Mouse (Mus musculus) CH12.LX (cell line): ENCODE results near the gene Scyl1. TPM values are rescaled to one million over a fixed set of nuclear protein-coding genes. Genes with fewer than 3 reads are reported as not detected.
"Not testable (repeated sequence)": the region's sequence is repeated elsewhere in the genome, so short reads cannot be mapped to it uniquely, and the experiment has no call there.

ENCODE experiments used
- DNase-seq: peaks from one replicate; pipeline ENCODE4 v3.0.0-alpha.2; 2013; ENCODE audit errors: extremely low read depth
- H3K27ac ChIP-seq: 2 replicates; pipeline ENCODE4 v1.5.1; 2012; ENCODE audit warnings: low read depth, mild to moderate bottlenecking, control low read depth, moderate library complexity; ENCODE audit not compliant: insufficient read depth
- H3K27me3 ChIP-seq: replicated peaks from 2 replicates; pipeline ENCODE3; 2012; ENCODE audit warnings: inconsistent platforms
- H3K36me3 ChIP-seq, 2 experiments: replicated peaks in 1 of 2; 2 replicates each; pipeline versions ENCODE3 to v1.6.1; 2012; ENCODE audit warnings: inconsistent platforms in 1 of 2, low read length in 1 of 2, mild to moderate bottlenecking in 1 of 2, mixed read lengths in 1 of 2, moderate library complexity in 1 of 2; ENCODE audit not compliant: control insufficient read depth in 1 of 2, insufficient read depth in 1 of 2
- H3K4me1 ChIP-seq, 2 experiments: 2 replicates each; pipeline ENCODE4 v1.6.1; 2012; ENCODE audit warnings: inconsistent platforms in 1 of 2, moderate library complexity in 1 of 2; ENCODE audit not compliant: insufficient read depth in 2 of 2, control insufficient read depth in 1 of 2
- H3K4me2 ChIP-seq: 2 replicates; pipeline ENCODE4 v1.6.1; 2012; ENCODE audit warnings: low read depth, mild to moderate bottlenecking, control low read depth; ENCODE audit not compliant: poor library complexity, insufficient read depth, severe bottlenecking
- H3K4me3 ChIP-seq, 3 experiments: fragments of 150-350 bp in 1 of 3; sonication (generic) in 1 of 3; replicated peaks in 1 of 3; 2 replicates each; pipeline versions ENCODE3 to v1.5.1; 2011 to 2012; ENCODE audit warnings: low read depth in 2 of 3, low read length in 2 of 3, mild to moderate bottlenecking in 2 of 3, moderate library complexity in 2 of 3, control low read depth in 1 of 3, improper control_type of control experiment in 1 of 3, inconsistent platforms in 1 of 3, mixed read lengths in 1 of 3; ENCODE audit not compliant: poor library complexity in 1 of 3
- H3K79me2 ChIP-seq: replicated peaks from 2 replicates; pipeline ENCODE4 v1.6.1; 2012; ENCODE audit warnings: mild to moderate bottlenecking, moderate library complexity; ENCODE audit not compliant: control insufficient read depth, poor library complexity, insufficient read depth, severe bottlenecking; ENCODE audit errors: extremely low read depth
- H3K9ac ChIP-seq: 2 replicates; pipeline ENCODE4 v1.6.1; 2012; ENCODE audit warnings: low read depth, mild to moderate bottlenecking, control low read depth, moderate library complexity; ENCODE audit not compliant: insufficient read depth
- H3K9me3 ChIP-seq: replicated peaks from 2 replicates; pipeline ENCODE3; 2012; ENCODE audit warnings: low read length, inconsistent platforms, mixed read lengths
- BHLHE40 ChIP-seq: IDR thresholded peaks from 2 replicates; pipeline ENCODE4 v1.6.1; 2011; ENCODE audit warnings: mild to moderate bottlenecking, low read depth, low read length, improper control_type of control experiment
- CHD2 ChIP-seq: IDR thresholded peaks from 2 replicates; pipeline ENCODE4 v1.6.1; 2011; ENCODE audit warnings: low read length, improper control_type of control experiment
- CTCF ChIP-seq, 2 experiments: IDR thresholded peaks in 1 of 2; conservative IDR thresholded peaks in 1 of 2; 2 replicates each; pipeline ENCODE4 v1.5.1; 2011 to 2012; ENCODE audit warnings: low read depth in 2 of 2, low read length in 2 of 2, improper control_type of control experiment in 1 of 2, inconsistent platforms in 1 of 2, mild to moderate bottlenecking in 1 of 2, moderate library complexity in 1 of 2
- ELF1 ChIP-seq: IDR thresholded peaks from 2 replicates; pipeline ENCODE4 v1.6.1; 2014; ENCODE audit warnings: low read depth, mild to moderate bottlenecking, inconsistent platforms, low read length, improper control_type of control experiment
- ETS1 ChIP-seq: conservative IDR thresholded peaks from 2 replicates; pipeline ENCODE4 v1.6.1; 2012; ENCODE audit warnings: low read depth, mild to moderate bottlenecking, inconsistent platforms, low read length, improper control_type of control experiment, moderate library complexity
- MEF2A ChIP-seq: IDR thresholded peaks from 2 replicates; pipeline ENCODE4 v1.6.1; 2014; ENCODE audit warnings: low read depth, mild to moderate bottlenecking, inconsistent platforms, low read length, improper control_type of control experiment, borderline replicate concordance
- MXI1 ChIP-seq: IDR thresholded peaks from 2 replicates; pipeline ENCODE4 v1.6.1; 2011; ENCODE audit warnings: mild to moderate bottlenecking, low read depth, low read length, improper control_type of control experiment
- PAX5 ChIP-seq: IDR thresholded peaks from 2 replicates; pipeline ENCODE4 v1.6.1; 2012; ENCODE audit warnings: low read length, inconsistent platforms, mixed read lengths
- POLR2AphosphoS2 ChIP-seq: IDR thresholded peaks from 2 replicates; pipeline ENCODE4 v1.6.1; 2011; ENCODE audit warnings: low read depth, low read length, improper control_type of control experiment
- RAD21 ChIP-seq: IDR thresholded peaks from 2 replicates; pipeline ENCODE4 v1.6.1; 2011; ENCODE audit warnings: low read depth, mild to moderate bottlenecking, low read length, improper control_type of control experiment, moderate library complexity
- SMC3 ChIP-seq: IDR thresholded peaks from 2 replicates; pipeline ENCODE4 v1.6.1; 2011; ENCODE audit warnings: low read depth, low read length, improper control_type of control experiment
- dilution Hi-C: fragments of 300-500 bp; cut with MboI; formaldehyde crosslinking; loops from 2 replicates; pipeline ENCODE4 v1.14.3; 2020; ENCODE audit warnings: low sequenced_read_pairs; ENCODE audit not compliant: extremely low pct_unique_long_range_greater_than_20kb, extremely low pct_ligation_motif_present
- in situ Hi-C: fragments of 300-500 bp; cut with MboI; formaldehyde crosslinking; loops from 3 replicates; pipeline ENCODE4 v1.14.3; 2019; ENCODE audit warnings: low sequenced_read_pairs, low pct_ligation_motif_present, low pct_unique_long_range_greater_than_20kb, mixed read lengths
- polyA plus RNA-seq: library from polyadenylated mRNA; unstranded; fragments of >175 nt; gene quantifications from 2 replicates; pipeline ENCODE4 v1.2.1, GENCODE M21; 2012; ENCODE audit warnings: low read depth; ENCODE audit not compliant: insufficient read length
- total RNA-seq, 2 experiments: library from RNA; depleted of rRNA; stranded (reverse); fragments of 300-350 nt in 1 of 2; fragments of >200 nt in 1 of 2; gene quantifications; 2 replicates each; pipeline ENCODE4 v1.2.3; 2012 to 2014

Gene Scyl1
- total and polyA plus RNA-seq, 3 experiments: 35.1 to 56.1 (median 49.8) TPM

DNA sequence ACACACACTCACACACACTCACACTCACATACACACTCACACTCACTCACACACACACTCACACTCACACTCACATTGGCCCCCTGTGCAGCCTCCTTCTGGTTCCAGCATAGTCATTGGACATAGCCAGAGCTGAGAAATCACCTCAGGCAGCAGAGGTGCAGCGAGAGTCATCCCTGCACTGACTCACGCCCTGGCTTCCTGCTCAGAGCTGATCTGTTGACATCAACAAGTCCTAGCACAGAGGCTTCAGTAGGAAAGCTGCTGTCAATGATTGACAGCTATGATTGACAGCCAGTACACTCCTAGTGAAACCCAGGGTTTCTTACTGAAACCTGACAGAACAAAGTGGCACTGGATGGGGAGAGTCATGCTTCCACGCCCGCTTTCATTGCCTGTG lies 44.7 kb upstream of the Scyl1 start:
- dilution Hi-C loops: no loop called here
- H3K79me2 ChIP-seq: no peaks in the 10 kb centered on the region
- no peaks in the 10 kb centered on the region for H3K9me3 ChIP-seq
- H3K36me3 ChIP-seq: no peaks in the 10 kb centered on the region
- peak overlapping the region; percentile 38; the same call in 1 of the 2 replicates for H3K4me2 ChIP-seq
- DNase-seq: peak; percentile 71
- H3K9ac ChIP-seq: peak overlapping the region; percentile 57
- TF ChIP-seq BHLHE40: peak; percentile 37; the same call in 1 of the 2 replicates
- no peak for TF ChIP-seq MXI1
- no peak for TF ChIP-seq MEF2A
- peak; percentile 18; the same call in 1 of the 2 replicates for TF ChIP-seq ETS1
- no peaks in the 10 kb centered on the region for H3K27me3 ChIP-seq
- H3K4me3 ChIP-seq: no peak overlapping the region
- peaks cover 36 to 83% of the 10 kb centered on the region in 2 experiments for H3K4me1 ChIP-seq
- in situ Hi-C loops: no loop called here
- peak overlapping the region; percentile 91 for H3K27ac ChIP-seq

GRCm38 (mm10) chr19:5815010-5815409 lies 43.8 kb upstream of the Scyl1 start:
- H3K9me3 ChIP-seq: no peaks in the 10 kb centered on the region
- H3K4me2 ChIP-seq: no peak overlapping the region
- no peak overlapping the region for H3K4me3 ChIP-seq
- H3K79me2 ChIP-seq: no peaks in the 10 kb centered on the region
- H3K4me1 ChIP-seq: peaks cover 36 to 92% of the 10 kb centered on the region in 2 experiments
- no peaks in the 10 kb centered on the region for H3K27me3 ChIP-seq
- dilution Hi-C loops (no loop called here), in situ Hi-C loops (no loop called here)
- no peaks in the 10 kb centered on the region for H3K36me3 ChIP-seq
- TF ChIP-seq PAX5 (no peak), ETS1 (no peak), POLR2AphosphoS2 (no peak), CHD2 (no peak), RAD21 (no peak), CTCF (conservative IDR thresholded peaks at IDR 0.05 in 1 of 2, IDR thresholded peaks at IDR 0.05 in 1 of 2; ENCODE audit: low read depth in 2 of 2, low read length in 2 of 2) (no peak), MXI1 (no peak), ELF1 (no peak)
- TF ChIP-seq, all 38 proteins: peak for 0
- no peak for DNase-seq
- Histone ChIP-seq H3K9ac (no peak overlapping the region), H3K27ac (no peak overlapping the region)

DNA sequence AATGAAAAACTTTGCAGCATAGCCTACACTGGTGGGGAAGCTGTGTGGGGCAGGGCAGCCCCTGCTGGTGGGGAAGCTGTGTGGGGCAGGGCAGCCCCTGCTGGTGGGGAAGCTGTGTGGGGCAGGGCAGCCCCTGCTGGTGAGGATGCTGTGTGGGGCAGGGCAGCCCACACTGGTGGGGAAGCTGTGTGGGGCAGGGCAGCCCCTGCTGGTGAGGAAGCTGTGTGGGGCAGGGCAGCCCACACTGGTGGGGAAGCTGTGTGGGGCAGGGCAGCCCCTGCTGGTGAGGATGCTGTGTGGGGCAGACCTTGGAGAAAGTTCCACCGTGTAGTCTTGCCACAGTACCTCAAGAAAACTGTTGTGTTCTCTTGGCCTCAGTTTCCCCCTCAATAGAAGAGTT lies 42.8 kb upstream of the Scyl1 start:
- H3K27me3 ChIP-seq, H3K36me3 ChIP-seq, H3K9ac ChIP-seq, H3K9me3 ChIP-seq, dilution Hi-C loops, H3K79me2 ChIP-seq, in situ Hi-C loops, DNase-seq, H3K4me2 ChIP-seq: not testable (repeated sequence)
- H3K4me3 ChIP-seq: peak overlapping the region in 1 of 3 experiments; percentile 5
- H3K4me1 ChIP-seq: peaks cover 36 to 94% of the 10 kb centered on the region in 2 experiments
- 0 out of 2 replicates have a peak overlapping the region, but pooled peaks have one; percentile 15 for H3K27ac ChIP-seq
- TF ChIP-seq CTCF (conservative IDR thresholded peaks at IDR 0.05 in 1 of 2, IDR thresholded peaks at IDR 0.05 in 1 of 2; ENCODE audit: low read depth in 2 of 2, low read length in 2 of 2) (peak in 1 of 2 experiments; percentile 73; a peak in 2 of 4 replicates), RAD21 (peak; percentile 40), SMC3 (peak; percentile 49)
